Mouse (Mus musculus) heart, postnatal 4 days (tissue): Measurements from ENCODE around the gene Art2b. TPM values are rescaled to one million over a fixed set of nuclear protein-coding genes. Genes with fewer than 3 reads are reported as not detected.
A peak's percentile ranks its signal among the peaks of the same experiment; 100 is the strongest.
"Not testable (repeated sequence)": the region's sequence is repeated elsewhere in the genome, so short reads cannot be mapped to it uniquely, and the experiment has no call there.

Experiments
- DNase-seq: peaks from one replicate; pipeline ENCODE4 v3.0.0; 2021
- total RNA-seq, 2 experiments: library from RNA; stranded (reverse); gene quantifications; 2 replicates each; pipeline ENCODE4 v1.2.3; 2021

Gene Art2b
- total RNA-seq, 2 experiments from 2014 or later, result not detected

DNA sequence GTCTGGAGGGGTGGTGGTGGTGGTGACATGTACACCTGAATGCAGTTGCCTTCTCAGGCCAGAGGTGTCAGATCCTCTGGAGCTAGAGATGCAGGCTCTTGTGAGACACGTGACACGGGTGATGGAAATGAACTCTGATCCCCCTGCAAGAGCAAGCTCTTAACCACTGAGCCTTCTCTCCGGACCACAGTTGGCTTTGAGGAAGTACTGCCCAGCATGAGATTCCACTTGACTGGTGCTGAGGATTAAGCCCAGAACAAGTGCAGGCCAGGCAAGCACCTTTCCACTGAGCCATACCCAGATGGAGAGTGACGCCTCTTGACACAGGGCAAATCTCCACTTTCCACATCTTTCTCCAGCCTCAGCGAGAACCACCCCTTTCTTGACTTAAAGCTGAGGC, 26.0 kb downstream of the Art2b start:
- not testable (repeated sequence) for DNase-seq

DNA sequence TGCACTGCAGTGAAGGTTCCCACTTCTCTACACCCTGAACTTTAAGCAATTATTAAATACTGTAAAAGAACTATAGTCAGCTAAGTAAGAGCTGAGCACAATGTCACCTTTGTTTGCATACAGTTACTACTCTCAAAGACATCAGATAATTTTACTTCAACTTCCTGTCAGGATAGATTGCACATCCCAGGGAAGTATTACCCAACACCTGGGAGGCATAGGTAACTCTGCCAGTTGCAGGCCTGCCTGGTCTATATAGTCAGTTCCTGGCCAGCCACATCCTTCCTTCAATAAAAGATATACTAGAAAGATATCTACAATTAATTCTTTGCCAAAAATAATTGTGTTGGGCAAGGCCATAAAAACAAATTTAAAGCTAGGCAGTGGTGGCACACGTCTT, 28.0 kb downstream of the Art2b start:
- DNase-seq, result no peak

DNA sequence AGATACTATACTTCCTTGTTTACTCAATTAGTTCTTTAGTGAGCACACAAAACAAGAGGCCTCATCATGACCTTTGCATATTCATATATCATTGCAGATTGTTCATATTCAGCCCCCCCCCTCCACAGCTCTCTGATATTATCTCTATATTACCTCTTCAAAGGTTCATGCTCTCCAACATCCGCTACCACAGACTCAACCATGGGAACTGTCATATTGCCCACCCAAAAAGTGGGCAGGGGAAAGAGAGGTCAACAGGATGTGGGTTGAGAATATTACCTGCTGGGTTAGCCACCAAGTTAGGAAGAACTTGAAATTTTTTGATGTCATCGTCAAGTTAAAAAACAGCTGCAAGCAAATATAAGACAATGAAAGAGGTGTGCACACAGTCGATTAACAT, 29.9 kb downstream of the Art2b start:
- DNase-seq, result not testable (repeated sequence)

DNA sequence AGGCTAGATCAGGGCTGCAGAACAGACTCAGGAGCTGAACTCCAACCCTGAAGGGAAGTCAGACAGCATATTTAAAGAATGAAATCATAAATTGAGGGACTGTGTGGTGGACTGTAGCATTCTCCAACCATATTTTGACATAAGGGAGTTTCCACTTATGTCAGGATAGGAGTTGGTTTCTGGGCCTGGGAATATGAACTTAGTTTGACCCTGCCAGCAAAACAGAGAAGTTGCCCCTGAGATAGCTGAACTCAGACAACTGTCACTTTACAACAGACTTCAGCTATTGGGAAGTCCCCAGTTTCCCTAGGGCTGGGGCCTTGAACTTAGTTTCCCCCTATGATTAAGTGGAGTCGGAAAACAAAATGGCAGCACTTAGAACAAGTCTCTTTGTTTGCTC, 33.9 kb downstream of the Art2b start:
- no peak for DNase-seq

DNA sequence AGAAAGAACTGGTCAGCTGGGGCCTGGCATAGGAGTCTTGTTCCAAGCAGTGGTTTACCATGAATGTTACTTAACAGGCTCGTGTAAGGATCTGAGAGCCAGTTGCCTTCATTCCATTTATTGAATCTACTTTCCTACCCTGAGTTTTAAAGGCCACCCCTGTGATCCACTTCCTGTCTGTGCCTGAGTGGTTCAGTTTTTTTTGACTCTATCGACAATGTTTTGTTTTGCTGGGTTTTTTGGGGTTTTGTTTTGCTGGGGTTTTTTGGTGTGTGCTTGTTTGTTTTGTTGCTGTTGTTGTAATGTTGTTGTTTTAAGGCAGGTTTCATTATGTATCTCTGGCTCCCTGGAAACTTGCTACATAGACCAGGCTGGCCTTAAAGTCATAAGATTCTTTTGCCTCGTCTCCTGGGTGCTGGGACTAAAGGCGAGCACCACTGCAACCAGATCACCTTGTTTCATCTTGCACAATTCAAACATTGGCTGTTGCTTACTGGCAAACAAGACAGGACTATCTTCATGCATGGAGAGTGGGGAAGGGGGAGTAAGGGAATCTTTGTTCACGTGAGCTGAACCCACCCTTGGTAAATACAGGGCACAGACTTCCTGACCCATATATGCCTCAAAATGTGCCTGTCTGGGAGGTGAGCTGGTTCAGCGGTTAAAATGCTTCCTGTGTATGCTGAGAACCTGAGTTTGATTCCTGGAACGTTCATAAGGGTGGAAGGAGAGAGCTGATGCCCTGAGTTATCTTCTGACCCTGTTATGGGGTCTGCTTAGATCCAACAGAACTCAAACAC, 34.5 kb downstream of the Art2b start:
- no peak for DNase-seq

DNA sequence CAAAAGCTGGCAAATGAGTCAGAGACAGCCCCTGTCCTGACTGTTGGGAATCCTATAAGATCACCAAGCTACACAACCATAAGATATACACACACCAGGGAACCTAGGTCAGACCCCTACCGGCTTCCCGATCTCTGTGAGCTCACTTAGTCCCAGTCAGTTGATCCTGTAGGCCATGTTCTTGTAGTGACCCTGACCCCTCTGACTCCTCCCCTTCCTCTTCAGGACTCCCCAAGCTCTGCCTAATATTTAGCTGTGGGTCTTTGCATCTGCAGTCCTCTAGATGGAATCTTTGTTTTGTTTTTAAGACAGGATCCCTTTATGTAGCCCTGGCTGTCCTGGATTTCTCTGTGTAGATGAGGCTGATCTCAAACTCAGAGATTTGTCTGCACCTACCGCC, 36.1 kb downstream of the Art2b start:
- DNase-seq, result no peak

DNA sequence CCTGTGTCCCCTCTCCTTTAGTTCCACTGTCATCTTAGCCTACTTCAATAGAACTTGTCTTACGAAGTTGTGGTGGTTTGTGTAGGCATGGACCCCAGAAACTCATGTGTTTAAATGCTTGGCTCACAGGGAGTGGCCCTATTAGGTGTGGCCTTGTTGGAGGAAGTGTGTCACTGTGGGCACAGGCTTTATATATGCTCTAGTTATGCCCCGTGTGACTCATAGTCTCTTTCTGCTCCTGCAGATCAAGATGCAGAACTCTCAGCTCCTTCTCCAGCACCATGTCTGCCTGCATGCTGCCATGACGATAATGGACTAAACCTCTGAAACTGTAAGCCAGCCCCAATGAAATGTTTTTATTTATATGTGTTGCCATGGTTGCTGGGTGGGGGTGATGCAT, 37.7 kb downstream of the Art2b start:
- no peak for DNase-seq

DNA sequence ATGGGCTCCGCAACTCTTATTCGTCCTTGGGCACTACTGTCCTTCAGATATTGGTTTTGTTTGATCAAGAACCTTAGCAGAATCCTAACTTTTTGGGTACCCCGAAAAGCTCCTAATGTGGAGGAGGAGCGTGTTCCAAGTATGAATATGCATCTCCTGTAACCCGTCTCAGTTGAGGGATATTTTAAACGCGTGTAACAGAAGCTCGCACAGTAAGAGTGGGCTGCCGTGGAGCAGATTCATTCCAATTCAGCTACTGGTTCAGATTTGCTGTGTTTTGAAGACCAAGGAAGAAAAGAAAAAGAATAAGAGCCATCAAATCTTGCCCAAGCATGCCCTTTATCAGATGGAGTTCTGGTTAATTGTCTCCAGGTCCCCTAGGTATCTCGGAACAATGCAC, 43.7 kb downstream of the Art2b start:
- DNase-seq, result no peak

DNA sequence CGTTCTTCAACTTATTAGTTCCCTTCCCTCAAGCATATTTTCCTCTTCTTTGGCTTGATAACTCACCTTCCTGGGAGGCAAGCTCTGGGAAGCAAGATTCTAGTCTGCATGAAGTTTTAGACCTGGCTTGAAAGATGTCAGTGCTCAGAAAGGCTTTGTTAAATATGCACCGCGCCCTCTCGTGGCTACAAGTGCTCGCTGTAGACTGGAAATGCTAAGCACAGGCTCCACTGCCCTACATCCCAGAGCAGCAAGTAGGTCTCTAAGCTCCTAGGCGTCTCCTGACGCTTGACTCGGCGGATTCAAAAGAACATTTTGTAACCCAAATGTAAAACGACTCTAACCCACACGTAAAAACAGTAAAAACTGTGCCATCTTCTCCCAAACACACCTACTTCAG, 44.3 kb downstream of the Art2b start:
- peak; percentile 74 for DNase-seq

DNA sequence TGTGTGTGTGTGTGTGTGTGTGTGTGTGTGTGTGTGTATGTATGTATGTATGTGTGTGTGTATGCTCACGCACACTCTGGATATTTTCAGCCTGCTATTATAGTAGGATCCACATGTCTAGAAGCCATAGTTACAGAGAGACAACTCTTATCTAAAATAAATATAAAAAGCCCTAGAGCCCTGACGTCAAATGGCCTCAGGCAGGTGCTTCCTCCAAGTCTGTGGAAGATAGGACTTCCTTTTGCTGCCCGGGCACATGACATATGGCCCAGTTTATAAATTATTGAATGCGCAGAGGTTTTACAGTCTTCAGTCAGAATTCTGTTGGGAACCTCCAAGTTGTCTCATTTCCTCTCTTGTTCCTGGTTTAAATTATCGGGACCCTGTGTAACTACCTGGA, 44.7 kb downstream of the Art2b start:
- no peak for DNase-seq

DNA sequence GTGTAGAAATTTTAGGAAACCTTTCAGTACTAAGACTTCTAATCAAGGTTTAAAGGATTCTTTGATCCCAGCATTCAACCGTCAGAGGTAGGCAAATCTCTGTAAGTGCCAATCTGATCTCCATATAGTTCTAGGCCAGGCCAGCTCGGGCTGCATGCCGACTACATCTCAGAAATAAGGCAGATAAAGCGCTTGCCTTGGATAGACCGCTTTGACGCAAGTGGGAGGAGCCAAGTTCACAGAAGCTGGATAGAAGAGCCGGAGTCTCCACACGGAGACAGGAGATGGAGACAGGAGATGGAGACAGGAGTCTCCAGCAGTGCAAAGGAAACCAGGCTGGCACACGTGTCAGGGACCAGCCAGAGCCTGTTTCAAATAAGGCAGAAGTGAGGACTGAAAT, 45.6 kb downstream of the Art2b start:
- no peak for DNase-seq

DNA sequence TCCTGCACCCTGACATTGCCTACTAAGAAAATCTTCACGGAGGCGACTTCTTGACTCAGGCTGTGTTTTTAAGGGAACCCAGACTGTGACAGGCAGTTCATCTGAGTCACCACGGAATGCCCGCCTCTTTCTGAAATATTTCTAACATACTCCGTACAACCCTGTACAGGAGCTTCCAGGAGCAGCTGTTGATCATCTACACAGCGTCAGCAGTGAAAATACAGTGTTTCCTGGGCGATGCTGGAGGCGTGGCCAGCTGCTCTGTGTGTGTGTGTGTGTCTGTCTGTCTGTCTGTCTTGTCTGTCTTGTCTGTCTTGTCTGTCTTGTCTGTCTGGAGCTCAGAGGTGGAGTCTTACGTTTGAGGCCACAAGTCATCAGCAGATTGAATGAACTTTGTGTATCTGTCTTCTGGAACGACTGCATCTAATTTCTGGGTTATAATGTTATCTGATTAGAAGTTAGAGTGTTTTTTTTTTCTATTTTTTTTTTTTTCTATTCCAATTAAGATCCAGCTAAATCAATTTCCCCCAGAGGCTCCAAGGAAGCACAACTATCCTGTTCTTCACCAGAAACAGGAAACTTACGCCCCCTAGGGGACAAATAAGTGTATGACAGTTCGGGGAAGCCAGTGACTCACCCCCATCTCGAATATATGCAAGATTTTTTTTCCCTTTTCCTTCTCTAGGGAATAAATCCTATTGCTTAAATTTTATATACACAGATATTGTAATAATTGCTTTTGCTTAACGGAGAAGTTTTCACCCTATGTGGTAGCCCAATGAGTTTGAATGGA, 47.1 kb downstream of the Art2b start:
- DNase-seq, result peak; percentile 58

DNA sequence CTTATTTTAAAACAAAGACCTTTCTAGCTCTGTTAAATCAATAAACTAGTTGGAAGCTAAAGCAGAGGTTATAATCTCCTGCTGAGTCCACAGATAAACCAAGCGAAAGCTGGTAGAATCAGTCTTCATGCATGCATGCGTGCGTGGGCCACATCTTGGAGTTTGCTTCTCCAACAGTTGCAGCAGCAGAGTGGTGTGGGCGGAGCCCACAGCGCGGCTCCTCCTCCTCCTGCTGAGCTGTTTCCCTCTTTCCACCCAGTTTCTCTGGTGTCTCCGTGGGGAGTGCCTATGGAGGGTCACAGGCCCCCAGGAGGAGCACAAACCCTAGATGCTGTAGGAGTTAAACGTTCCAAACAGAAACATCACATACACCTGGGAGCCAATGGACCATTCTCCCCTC, 47.9 kb downstream of the Art2b start:
- DNase-seq, result no peak

DNA sequence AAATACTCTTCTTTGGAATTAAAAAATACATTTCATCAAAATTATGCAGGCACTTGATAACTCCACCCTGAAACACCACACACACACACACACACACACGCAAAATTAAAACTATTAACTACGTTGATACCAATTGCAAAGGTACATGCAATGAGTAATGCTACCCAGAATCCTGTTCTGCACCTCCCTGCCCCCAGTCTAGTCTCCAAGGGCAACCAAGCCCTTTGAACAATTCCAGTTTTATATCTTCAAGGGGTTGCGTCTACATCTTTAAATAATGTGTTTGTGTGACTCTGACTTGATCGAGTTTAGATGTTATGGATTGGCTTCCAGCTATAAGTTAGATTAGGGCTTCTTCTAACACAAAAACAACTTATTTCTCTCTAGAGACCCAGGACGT, 49.9 kb downstream of the Art2b start:
- DNase-seq, result no peak

DNA sequence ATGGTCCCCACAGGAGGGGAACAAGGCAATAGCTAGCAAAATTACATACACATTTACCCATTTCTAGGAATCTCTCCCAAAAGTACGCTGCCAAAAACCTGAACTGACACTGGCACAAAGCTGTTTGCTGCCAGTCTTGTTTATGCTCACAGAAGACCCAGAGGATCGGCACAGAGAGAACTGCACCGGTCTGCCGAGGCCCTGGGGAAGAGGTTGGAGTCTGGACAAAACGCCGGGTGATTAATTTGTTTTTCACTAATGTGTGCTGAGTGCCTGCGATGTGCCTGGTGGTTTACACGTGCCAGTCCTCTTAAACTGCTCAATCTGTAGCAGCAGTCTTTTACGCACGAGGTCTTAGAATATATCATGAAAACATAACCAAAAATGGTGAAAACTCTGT, 50.3 kb downstream of the Art2b start:
- no peak for DNase-seq

DNA sequence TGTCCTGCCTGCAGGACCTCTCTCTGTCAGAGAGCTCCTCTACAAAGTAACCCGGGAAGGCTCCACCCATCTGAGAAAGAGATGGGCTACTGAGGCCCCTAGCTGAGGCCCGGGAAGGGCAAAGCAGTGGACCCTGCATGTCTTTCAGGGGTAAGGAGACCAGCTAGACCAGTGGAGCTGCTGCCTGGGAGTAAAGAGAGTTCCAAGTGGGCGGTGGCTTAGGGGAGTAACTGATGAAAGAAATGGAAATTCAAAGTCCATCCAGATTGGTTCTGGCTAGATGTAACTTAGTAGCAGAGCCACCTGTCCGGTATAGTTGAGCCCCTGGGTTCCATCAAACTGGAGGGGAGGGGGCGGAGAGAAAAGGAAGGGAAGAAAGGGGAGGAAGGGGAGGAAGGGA, 51.0 kb downstream of the Art2b start:
- no peak for DNase-seq

Other genes starting within 250 kb of the Art2b start
- gene Arap1, start 237.5 kb downstream of the Art2b start, total RNA-seq, result 10 to 100 TPM; 44.5 to 44.8 TPM
- gene Gm45837, start 174.7 kb downstream of the Art2b start, total RNA-seq, result 1 to 10 TPM in 1 of 2 experiments, not detected in 1; 7.4 TPM
- 10 to 100 TPM; 42.4 to 42.8 TPM for gene Pde2a, start 163.9 kb downstream of the Art2b start, total RNA-seq
- 10 to 100 TPM; 50.3 to 52.7 TPM for gene Clpb, start 78.0 kb upstream of the Art2b start, total RNA-seq
- gene Phox2a, start 232.7 kb upstream of the Art2b start, total RNA-seq, result under 1 TPM; 0.27 to 0.43 TPM